Mouse (Mus musculus): Measurements from ENCODE around the gene 1700003F12Rik.

- TF ChIP-seq POLR2A (IDR thresholded peaks at IDR 0.05; ENCODE audit: low read depth, low read length): no peak
- TF ChIP-seq CTCF (conservative IDR thresholded peaks at IDR 0.05; ENCODE audit: insufficient read depth, insufficient read length, low read depth, low read length): no peak
These were observed 29.5 kb upstream of the 1700003F12Rik start for GRCm38 (mm10) chr2:154517424-154517823.
